Mouse (Mus musculus): ENCODE measurements around the gene D130043K22Rik. TPM values are rescaled to one million over a fixed set of nuclear protein-coding genes. Genes with fewer than 3 reads are reported as not detected.

Gene D130043K22Rik
- total RNA-seq, 4 experiments from 2014 or later = 25.5 to 29.0 (median 27.3) TPM

- DNase-seq (ENCODE audit: low spot score in 2 of 2) = no peak
Measured at GRCm38 (mm10) chr13:24943303-24943702, 98.4 kb downstream of the D130043K22Rik start.

DNA sequence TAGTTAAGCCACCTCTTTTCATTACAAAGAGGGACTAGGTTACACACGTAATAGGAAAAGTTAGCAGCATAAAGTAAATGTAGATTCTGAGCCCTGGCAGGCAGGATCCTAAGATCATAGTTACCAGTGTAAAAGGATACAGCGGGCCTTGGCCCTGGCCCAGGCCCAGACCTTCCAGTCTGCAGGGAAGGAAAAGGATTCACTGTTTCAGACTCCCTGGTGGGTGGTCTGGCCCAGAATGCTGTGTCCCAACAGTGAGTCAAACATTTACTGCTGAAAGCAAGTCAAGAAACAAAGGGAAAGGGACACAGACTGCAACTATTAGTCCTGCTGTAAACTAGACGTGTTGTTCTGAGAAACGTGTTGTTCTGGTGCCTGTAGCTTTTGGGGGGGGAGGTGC lies 100.6 kb downstream of the D130043K22Rik start:
- DNase-seq (ENCODE audit: low spot score in 2 of 2) = no peak

DNA sequence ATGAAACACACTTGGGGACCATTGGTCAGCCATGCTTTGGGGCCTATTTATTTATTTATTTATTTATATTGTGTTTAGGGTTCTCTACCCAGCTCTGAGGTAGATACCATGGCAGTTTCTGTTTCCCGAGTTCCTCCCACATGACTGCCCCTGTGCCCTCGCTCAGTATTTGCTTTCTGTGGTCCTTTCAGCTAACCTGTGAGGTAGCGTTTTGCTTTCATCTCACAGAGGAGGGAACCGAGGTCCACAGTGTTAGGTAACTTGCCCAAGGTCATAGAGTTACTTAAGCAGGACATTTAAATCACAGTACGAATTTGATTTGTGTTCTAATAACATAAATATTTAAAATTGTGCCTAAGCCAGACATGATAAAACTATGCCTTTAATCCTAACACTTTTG lies 102.2 kb downstream of the D130043K22Rik start:
- DNase-seq (ENCODE audit: low spot score in 2 of 2) = no peak

- no peak for DNase-seq (ENCODE audit: low spot score in 2 of 2)
Measured at GRCm38 (mm10) chr13:24948870-24949269, 103.9 kb downstream of the D130043K22Rik start.

Other genes with a start within 250 kb of the D130043K22Rik start
- not detected for gene Armh2, start 103.9 kb upstream of the D130043K22Rik start, total RNA-seq (2022)
- 1 to 10 TPM; 2.6 to 6.5 (median 5.6) TPM for gene Gmnn, start 83.2 kb upstream of the D130043K22Rik start, total RNA-seq (2022)
- gene BC005537, start 43.5 kb upstream of the D130043K22Rik start, total RNA-seq (2022) = 100 to 1,000 TPM; 134 to 163 (median 147) TPM
- gene Acot13, start 13.6 kb upstream of the D130043K22Rik start, total RNA-seq (2022) = 10 to 100 TPM; 83.7 to 90.3 (median 87.8) TPM
- gene Tdp2, start 13.5 kb upstream of the D130043K22Rik start, total RNA-seq (2022) = 10 to 100 TPM; 19.9 to 25.0 (median 21.5) TPM
- 10 to 100 TPM; 63.2 to 76.6 (median 69.0) TPM for gene Aldh5a1, start 92.5 kb downstream of the D130043K22Rik start, total RNA-seq (2022)
- gene Gpld1, start 98.0 kb downstream of the D130043K22Rik start, total RNA-seq (2022) = 10 to 100 TPM; 22.6 to 27.9 (median 23.8) TPM
- 10 to 100 TPM; 48.6 to 57.3 (median 50.8) TPM for gene Mrs2, start 175.2 kb downstream of the D130043K22Rik start, total RNA-seq (2022)
- 1 to 10 TPM; 5.6 to 9.1 (median 7.4) TPM for gene Dcdc2a, start 210.9 kb downstream of the D130043K22Rik start, total RNA-seq (2022)